7 mouse cellular contexts compared by ENCODE assay signal in the genomic region with DNA sequence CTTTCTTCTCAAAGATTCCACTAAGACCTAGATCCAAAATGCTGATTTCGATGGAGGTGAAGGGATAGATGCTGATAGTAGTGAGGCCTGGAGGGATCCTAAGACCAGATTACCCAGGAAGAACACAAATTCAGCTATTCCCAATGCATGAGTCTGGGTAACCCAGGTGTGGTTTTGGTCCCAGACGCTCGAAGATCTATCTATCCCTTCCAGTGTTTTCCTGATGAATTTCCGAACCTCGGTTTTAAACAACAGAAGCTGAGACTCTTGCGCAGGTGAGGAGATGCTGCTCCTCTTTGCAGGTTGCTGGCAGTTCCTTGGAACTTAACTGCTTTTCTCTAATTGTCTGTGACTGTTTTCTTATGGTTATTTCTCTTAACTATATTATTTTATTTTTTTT. TPM values are rescaled to one million over a fixed set of nuclear protein-coding genes. Genes with fewer than 3 reads are reported as not detected.
A peak's percentile ranks its signal among the peaks of the same experiment; 100 is the strongest.
DNase-seq lines count a peak whose midpoint lies in the region; ATAC-seq and TF ChIP-seq lines count a peak whose summit lies in the region.

No protein-coding gene starts in this region.

- peak overlapping the region; percentile 79 for H3K4me2 ChIP-seq in neural tube, embryonic 11.5 days (ENCODE audit: low read depth)
- peak overlapping the region; percentile 86 for H3K4me2 ChIP-seq in forebrain, embryonic 12.5 days
- H3K4me2 ChIP-seq in limb, embryonic 14.5 days (replicated peaks; ENCODE audit: low read depth, low read length, severe bottlenecking), result peak overlapping the region; percentile 85
- peak overlapping the region; percentile 97 for H3K4me2 ChIP-seq in stomach, embryonic 16.5 days (ENCODE audit: low read depth, low read length)

- H3K27ac ChIP-seq in neural tube, embryonic 11.5 days (ENCODE audit: low read depth, low read length), result peak overlapping the region; percentile 94
- no peak overlapping the region for H3K27ac ChIP-seq in forebrain, embryonic 12.5 days
- peak overlapping the region; percentile 97 for H3K27ac ChIP-seq in limb, embryonic 14.5 days (replicated peaks; ENCODE audit: low read depth, low read length)
- H3K27ac ChIP-seq in stomach, embryonic 16.5 days (ENCODE audit: low read length), result peak overlapping the region; percentile 98

- H3K36me3 ChIP-seq in neural tube, embryonic 11.5 days (ENCODE audit: control insufficient read depth, insufficient read depth, low read length), result no peaks in the 10 kb centered on the region
- H3K36me3 ChIP-seq in forebrain, embryonic 12.5 days (replicated peaks), result peaks cover 11% of the 10 kb centered on the region; the same call in 1 of the 2 replicates
- H3K36me3 ChIP-seq in limb, embryonic 14.5 days (ENCODE audit: control insufficient read depth, insufficient read depth, low read length), result peaks cover 14% of the 10 kb centered on the region
- 0 out of 2 replicates have a peak, but pooled peaks cover 3% of the 10 kb centered on the region for H3K36me3 ChIP-seq in stomach, embryonic 16.5 days (ENCODE audit: control insufficient read depth, insufficient read depth, low read length)

- no peak for TF ChIP-seq POLR2A in limb, embryonic 14.5 days (IDR thresholded peaks at IDR 0.05; ENCODE audit: borderline replicate concordance, extremely low read depth, insufficient read depth, insufficient read length)

- peak overlapping the region; percentile 95 for H3K9ac ChIP-seq in neural tube, embryonic 11.5 days (ENCODE audit: low read length)
- H3K9ac ChIP-seq in forebrain, embryonic 12.5 days, result peak overlapping the region; percentile 95
- H3K9ac ChIP-seq in limb, embryonic 14.5 days (ENCODE audit: low read depth, low read length, severe bottlenecking), result peak overlapping the region; percentile 92
- H3K9ac ChIP-seq in stomach, embryonic 16.5 days (ENCODE audit: low read length), result peak overlapping the region; percentile 98

- DNase-seq in neural tube, embryonic 11.5 days (ENCODE audit: low spot score), result no peak
- DNase-seq in neural tube, embryonic 10.5 days (ENCODE audit: extremely low spot score, low spot score), result no peak
- DNase-seq in limb, embryonic 14.5 days (ENCODE audit: low spot score), result no peak
- no peak for DNase-seq in embryo, embryonic 11 days

- H3K4me3 ChIP-seq in neural tube, embryonic 11.5 days (ENCODE audit: low read depth, low read length), result peak overlapping the region; percentile 98
- H3K4me3 ChIP-seq in forebrain, embryonic 12.5 days (replicated peaks), result peak overlapping the region; percentile 99
- H3K4me3 ChIP-seq in limb, embryonic 14.5 days (replicated peaks; ENCODE audit: low read length), result peak overlapping the region; percentile 91
- H3K4me3 ChIP-seq in stomach, embryonic 16.5 days (replicated peaks; ENCODE audit: low read length), result peak overlapping the region; percentile 94

- H3K27me3 ChIP-seq in neural tube, embryonic 11.5 days (ENCODE audit: control insufficient read depth, insufficient read depth, low read length), result no peaks in the 10 kb centered on the region
- H3K27me3 ChIP-seq in forebrain, embryonic 12.5 days, result no peaks in the 10 kb centered on the region
- no peaks in the 10 kb centered on the region for H3K27me3 ChIP-seq in limb, embryonic 14.5 days (ENCODE audit: control insufficient read depth, insufficient read depth, low read length)
- H3K27me3 ChIP-seq in stomach, embryonic 16.5 days (ENCODE audit: control insufficient read depth, insufficient read depth, low read length), result no peaks in the 10 kb centered on the region

- peaks cover 21% of the 10 kb centered on the region for H3K4me1 ChIP-seq in neural tube, embryonic 11.5 days (ENCODE audit: control insufficient read depth, insufficient read depth, low read length)
- H3K4me1 ChIP-seq in forebrain, embryonic 12.5 days, result peaks cover 43% of the 10 kb centered on the region
- peaks cover 38% of the 10 kb centered on the region for H3K4me1 ChIP-seq in limb, embryonic 14.5 days (ENCODE audit: control insufficient read depth, insufficient read depth, low read length)
- H3K4me1 ChIP-seq in stomach, embryonic 16.5 days (ENCODE audit: control insufficient read depth, insufficient read depth, low read length), result peaks cover 27% of the 10 kb centered on the region

- H3K9me3 ChIP-seq in neural tube, embryonic 11.5 days (ENCODE audit: control insufficient read depth, low read length), result no peaks in the 10 kb centered on the region
- no peaks in the 10 kb centered on the region for H3K9me3 ChIP-seq in forebrain, embryonic 12.5 days
- H3K9me3 ChIP-seq in limb, embryonic 14.5 days (ENCODE audit: control insufficient read depth, low read length), result no peaks in the 10 kb centered on the region
- no peaks in the 10 kb centered on the region for H3K9me3 ChIP-seq in stomach, embryonic 16.5 days (replicated peaks; ENCODE audit: control insufficient read depth, low read length)

- ATAC-seq in neural tube, embryonic 11.5 days (ENCODE audit: insufficient read depth, low FRiP score, low TSS enrichment), result no peak
- no peak for ATAC-seq in forebrain, embryonic 12.5 days (ENCODE audit: low FRiP score)
- no peak for ATAC-seq in limb, embryonic 14.5 days (ENCODE audit: low FRiP score, low read depth)
- ATAC-seq in stomach, embryonic 16.5 days (ENCODE audit: insufficient read depth, low FRiP score), result no peak
- ATAC-seq in CD4-positive, CD25-positive, alpha-beta regulatory T cell, adult 4 months, result no peak

- WGBS in neural tube, embryonic 11.5 days, result 43% methylated on average over 6 of the region's 6 CpGs
- WGBS in forebrain, embryonic 12.5 days, result 43% methylated on average over 6 of the region's 6 CpGs
- WGBS in limb, embryonic 14.5 days, result 34% methylated on average over 6 of the region's 6 CpGs
- WGBS in stomach, embryonic 16.5 days, result 27% methylated on average over 6 of the region's 6 CpGs

RNA-seq across cellular contexts. Expression of gene Purb, which starts 1.3 kb away (rescaled TPM):
- 12.9 and 13.9 TPM in 2 replicates for polyA plus RNA-seq in neural tube, embryonic 11.5 days (2014; fragmentation: Nextera tagmentation; extraction: Ambion mirVana)
- polyA plus RNA-seq in forebrain, embryonic 12.5 days (2016; fragmentation: Nextera tagmentation; extraction: Ambion mirVana), result 15.9 and 17.9 TPM in 2 replicates
- 17.6 and 20.9 TPM in 2 replicates for polyA plus RNA-seq in limb, embryonic 14.5 days (2012; rRNA removed)
- polyA plus RNA-seq in limb, embryonic 14.5 days (2014; fragmentation: Nextera tagmentation; extraction: Ambion mirVana), result 24.8 and 27.1 TPM in 2 replicates
- polyA plus RNA-seq in stomach, embryonic 16.5 days (2015; fragmentation: Nextera tagmentation; extraction: Ambion mirVana), result 30.9 and 31.0 TPM in 2 replicates
- polyA plus RNA-seq in CD4-positive, CD25-positive, alpha-beta regulatory T cell, adult 4 months (2017; shearing (Covaris generic)), result 10 to 100 TPM; 22.2 to 22.3 TPM

RNA-seq across cellular contexts. Expression of gene H2afv, which starts 30.1 kb away (rescaled TPM):
- polyA plus RNA-seq in neural tube, embryonic 11.5 days (2014; fragmentation: Nextera tagmentation; extraction: Ambion mirVana), result 762 and 797 TPM in 2 replicates
- 853 and 916 TPM in 2 replicates for polyA plus RNA-seq in forebrain, embryonic 12.5 days (2016; fragmentation: Nextera tagmentation; extraction: Ambion mirVana)
- polyA plus RNA-seq in limb, embryonic 14.5 days (2012; rRNA removed), result 203 and 273 TPM in 2 replicates
- 548 and 588 TPM in 2 replicates for polyA plus RNA-seq in limb, embryonic 14.5 days (2014; fragmentation: Nextera tagmentation; extraction: Ambion mirVana)
- 357 and 363 TPM in 2 replicates for polyA plus RNA-seq in stomach, embryonic 16.5 days (2015; fragmentation: Nextera tagmentation; extraction: Ambion mirVana)
- 100 to 1,000 TPM; 147 to 164 TPM for polyA plus RNA-seq in CD4-positive, CD25-positive, alpha-beta regulatory T cell, adult 4 months (2017; shearing (Covaris generic))

RNA-seq across cellular contexts. Expression of gene Myo1g, which starts 46.4 kb away (rescaled TPM):
- 0.81 and 0.85 TPM in 2 replicates for polyA plus RNA-seq in neural tube, embryonic 11.5 days (2014; fragmentation: Nextera tagmentation; extraction: Ambion mirVana)
- 0.31 and 0.63 TPM in 2 replicates for polyA plus RNA-seq in forebrain, embryonic 12.5 days (2016; fragmentation: Nextera tagmentation; extraction: Ambion mirVana)
- polyA plus RNA-seq in limb, embryonic 14.5 days (2012; rRNA removed), result 3.9 and 5.0 TPM in 2 replicates
- polyA plus RNA-seq in limb, embryonic 14.5 days (2014; fragmentation: Nextera tagmentation; extraction: Ambion mirVana), result 3.1 and 3.2 TPM in 2 replicates
- 3.5 and 3.9 TPM in 2 replicates for polyA plus RNA-seq in stomach, embryonic 16.5 days (2015; fragmentation: Nextera tagmentation; extraction: Ambion mirVana)
- 100 to 1,000 TPM; 132 to 240 TPM for polyA plus RNA-seq in CD4-positive, CD25-positive, alpha-beta regulatory T cell, adult 4 months (2017; shearing (Covaris generic))

RNA-seq across cellular contexts. Expression of gene Ppia, which starts 59.1 kb away (rescaled TPM):
- 4,780 and 5,005 TPM in 2 replicates for polyA plus RNA-seq in neural tube, embryonic 11.5 days (2014; fragmentation: Nextera tagmentation; extraction: Ambion mirVana)
- 4,594 and 4,665 TPM in 2 replicates for polyA plus RNA-seq in forebrain, embryonic 12.5 days (2016; fragmentation: Nextera tagmentation; extraction: Ambion mirVana)
- 2,776 and 3,384 TPM in 2 replicates for polyA plus RNA-seq in limb, embryonic 14.5 days (2012; rRNA removed)
- polyA plus RNA-seq in limb, embryonic 14.5 days (2014; fragmentation: Nextera tagmentation; extraction: Ambion mirVana), result 4,586 and 4,744 TPM in 2 replicates
- polyA plus RNA-seq in stomach, embryonic 16.5 days (2015; fragmentation: Nextera tagmentation; extraction: Ambion mirVana), result 4,720 and 4,955 TPM in 2 replicates
- polyA plus RNA-seq in CD4-positive, CD25-positive, alpha-beta regulatory T cell, adult 4 months (2017; shearing (Covaris generic)), result 1,000 to 10,000 TPM; 2,528 to 2,595 TPM

Comparison
In these comparisons a context has a peak if more than half of its experiments do, and no peak if none do; other contexts are left out.
1. RNA of gene Myo1g, which starts 46.4 kb away (polyA plus RNA-seq): 132 to 240 TPM in CD4-positive, CD25-positive, alpha-beta regulatory T cell, adult 4 months; 3.1 to 5.0 TPM in limb, embryonic 14.5 days, 3.5 to 3.9 TPM in stomach, embryonic 16.5 days, 0.81 to 0.85 TPM in neural tube, embryonic 11.5 days and 0.31 to 0.63 TPM in forebrain, embryonic 12.5 days; every median in the first group is over 10 times any median in the second.
2. Peak in every context shown above with its lines, with median percentiles within 50 percentile points of each other: H3K4me2 ChIP-seq, H3K4me3 ChIP-seq and H3K9ac ChIP-seq.